Mouse (Mus musculus) intestine, postnatal 0 days (tissue): ENCODE results near the gene Luc7l2. TPM values are rescaled to one million over a fixed set of nuclear protein-coding genes. Genes with fewer than 3 reads are reported as not detected.

Experiments used
- ATAC-seq: fragments of 200-750 bp; cut with Nextera tagmentation; 2 replicates; pipeline ENCODE4 v1.8.0; 2017; ENCODE audit warnings: mild to moderate bottlenecking, moderate TSS enrichment, moderate library complexity
- H3K27ac ChIP-seq: fragments of 300-500 bp; sonication (generic); 2 replicates; pipeline ENCODE4 v1.5.1; 2014; ENCODE audit warnings: mild to moderate bottlenecking, low read depth, low read length, moderate library complexity
- H3K27me3 ChIP-seq: fragments of 300-500 bp; sonication (generic); replicated peaks from 2 replicates; pipeline ENCODE4 v1.6.1; 2014; ENCODE audit warnings: low read length, mixed read lengths; ENCODE audit not compliant: control insufficient read depth, insufficient read depth
- H3K36me3 ChIP-seq: fragments of 300-500 bp; sonication (generic); 2 replicates; pipeline ENCODE4 v1.6.1; 2014; ENCODE audit warnings: mild to moderate bottlenecking, moderate library complexity; ENCODE audit not compliant: control insufficient read depth, insufficient read depth
- H3K4me1 ChIP-seq: fragments of 300-500 bp; sonication (generic); replicated peaks from 2 replicates; pipeline ENCODE4 v1.6.1; 2014; ENCODE audit warnings: antibody characterized with exemption, low read length, mixed read lengths; ENCODE audit not compliant: control insufficient read depth, insufficient read depth
- H3K4me2 ChIP-seq: fragments of 300-500 bp; sonication (generic); replicated peaks from 2 replicates; pipeline ENCODE4 v1.6.1; 2014; ENCODE audit warnings: low read depth, mild to moderate bottlenecking, moderate library complexity
- H3K4me3 ChIP-seq: fragments of 300-500 bp; sonication (generic); 2 replicates; pipeline ENCODE4 v1.5.1; 2014; ENCODE audit warnings: low read depth, low read length
- H3K9ac ChIP-seq: fragments of 300-500 bp; sonication (generic); 2 replicates; pipeline ENCODE4 v1.6.1; 2014; ENCODE audit warnings: mild to moderate bottlenecking, low read depth, low read length
- H3K9me3 ChIP-seq: fragments of 300-500 bp; sonication (generic); 2 replicates; pipeline ENCODE4 v1.6.1; 2016; ENCODE audit warnings: mixed run types; ENCODE audit not compliant: control insufficient read depth
- CTCF ChIP-seq: sonication (generic); IDR thresholded peaks from 2 replicates; pipeline ENCODE4 v1.5.1; 2016; ENCODE audit warnings: low read depth, mild to moderate bottlenecking, control low read depth, antibody characterized with exemption, moderate library complexity
- WGBS: fragments of 180-500 bp; shearing (Covaris S2); extraction: QIAGEN DNeasy Blood & Tissue Kit; methylation state at CpG from one replicate; pipeline ENCODE4 v1.1.7; 2014; 5-methylcytosine and 5-hydroxymethylcytosine counted together
- polyA plus RNA-seq: library from polyadenylated mRNA; unstranded; fragments of >200 nt; fragmentation: Nextera tagmentation; extraction: Ambion mirVana; gene quantifications from 2 replicates; pipeline ENCODE4 v1.2.1, GENCODE M21; 2015

Luc7l2 gene
- polyA plus RNA-seq, 1 experiment from 2014 or later, result 26.4 TPM

- no peak overlapping the region for H3K27ac ChIP-seq
- WGBS, result 92% methylated on average over 8 of the region's 8 CpGs
- H3K9ac ChIP-seq, result no peak overlapping the region
- peaks cover 6% of the 10 kb centered on the region; the same call in 1 of the 2 replicates for H3K4me1 ChIP-seq
- no peak overlapping the region for H3K4me2 ChIP-seq
- no peak for TF ChIP-seq CTCF
- no peaks in the 10 kb centered on the region for H3K9me3 ChIP-seq
- no peak for ATAC-seq
- H3K36me3 ChIP-seq, result no peaks in the 10 kb centered on the region; the same call in 1 of the 2 replicates
- H3K4me3 ChIP-seq, result no peak overlapping the region
- peaks cover 43% of the 10 kb centered on the region for H3K27me3 ChIP-seq
Measured at GRCm38 (mm10) chr6:38634461-38634860, 83.3 kb downstream of the Luc7l2 start.

- no peak overlapping the region for H3K27ac ChIP-seq
- H3K9ac ChIP-seq, result peak overlapping the region; percentile 46
- H3K4me1 ChIP-seq, result peaks cover 6% of the 10 kb centered on the region; the same call in 1 of the 2 replicates
- H3K4me2 ChIP-seq, result peak overlapping the region; percentile 100
- TF ChIP-seq CTCF, result no peak
- H3K36me3 ChIP-seq, result no peaks in the 10 kb centered on the region
- peak overlapping the region; percentile 56 for H3K4me3 ChIP-seq
- ATAC-seq, result peak; percentile 11
- no peaks in the 10 kb centered on the region for H3K9me3 ChIP-seq
- 1% methylated on average over 67 of the region's 72 CpGs for WGBS
- peaks cover 60% of the 10 kb centered on the region for H3K27me3 ChIP-seq
Measured at GRCm38 (mm10) chr6:38635941-38636851, 85.1 kb downstream of the Luc7l2 start.

DNA sequence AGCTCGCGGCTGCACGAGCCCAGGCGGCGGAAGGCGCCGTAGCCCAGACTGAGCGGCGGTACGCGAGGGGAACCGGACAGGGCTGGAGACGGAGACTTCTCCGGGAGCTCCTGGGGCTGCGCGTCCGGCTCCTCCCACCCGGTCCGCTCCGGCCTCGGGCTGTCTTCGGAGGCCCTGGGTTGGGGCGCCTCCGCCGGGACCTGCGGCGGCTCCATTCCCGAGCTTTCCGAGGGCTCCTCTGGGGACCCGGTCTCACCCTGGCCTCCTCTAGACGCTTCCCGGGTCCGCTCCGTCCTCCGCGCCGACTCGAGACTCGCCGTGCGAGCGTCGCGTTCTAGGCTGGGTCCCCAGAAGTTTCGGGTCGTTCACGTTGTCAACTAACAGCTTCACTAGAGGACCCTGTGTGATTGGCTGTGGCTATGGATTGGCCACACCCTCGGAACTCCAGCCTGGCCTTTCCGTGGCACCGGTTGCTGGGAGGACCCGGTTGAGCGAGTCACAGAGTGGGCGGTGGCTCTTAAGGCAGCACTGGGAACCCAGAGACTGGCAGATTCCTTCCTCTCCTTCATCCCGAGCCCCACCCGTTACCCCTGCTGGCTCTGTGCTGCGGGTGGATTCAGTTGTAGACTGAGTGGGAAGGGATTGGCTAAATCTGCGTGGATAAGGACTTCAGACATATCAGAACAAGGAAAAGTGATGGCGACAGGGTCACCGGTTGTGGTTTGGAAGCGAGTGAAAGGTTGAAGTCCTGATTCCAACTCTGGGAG lies 85.9 kb downstream of the Luc7l2 start, which contains the start of gene Klrg2:
Gene Klrg2 (minus strand): TSS at position 391 of the 767 bp plus-strand sequence.
- H3K36me3 ChIP-seq, result no peaks in the 10 kb centered on the region
- WGBS, result 2% methylated on average over 42 of the region's 60 CpGs
- H3K27me3 ChIP-seq, result peaks cover 67% of the 10 kb centered on the region
- H3K9ac ChIP-seq, result peak within 1 kb of the TSS; percentile 46
- ATAC-seq, result peak; percentile 73
- H3K4me2 ChIP-seq, result peak within 1 kb of the TSS; percentile 100
- H3K27ac ChIP-seq, result no peak within 1 kb of the TSS
- H3K4me1 ChIP-seq, result peaks cover 6% of the 10 kb centered on the region; the same call in 1 of the 2 replicates
- no peak for TF ChIP-seq CTCF
- no peaks in the 10 kb centered on the region for H3K9me3 ChIP-seq
- peak within 1 kb of the TSS; percentile 56 for H3K4me3 ChIP-seq

DNA sequence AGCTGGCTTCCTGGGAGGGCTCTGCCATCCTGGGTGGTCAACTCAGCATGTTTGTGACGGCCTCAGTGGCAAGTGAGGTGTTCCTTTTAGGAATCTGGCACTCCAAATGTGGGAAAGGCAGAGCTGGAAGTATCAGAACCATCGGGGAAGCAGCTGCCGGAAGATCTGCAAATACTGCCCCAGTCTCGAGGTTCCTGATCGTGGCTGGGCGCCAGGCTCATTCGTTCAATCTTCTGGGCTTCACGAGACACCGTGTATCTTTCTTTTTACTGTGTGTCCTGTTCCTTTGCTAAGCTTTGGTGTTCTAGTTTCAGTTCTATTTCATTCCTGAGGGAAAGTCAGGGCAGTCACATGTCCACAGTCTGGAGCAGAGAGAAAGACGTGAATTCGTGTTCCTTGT lies 89.3 kb downstream of the Luc7l2 start:
- WGBS, result 60% methylated on average over 11 of the region's 11 CpGs
- H3K4me2 ChIP-seq, result no peak overlapping the region
- no peak overlapping the region for H3K9ac ChIP-seq
- peaks cover 58% of the 10 kb centered on the region for H3K27me3 ChIP-seq
- no peak for ATAC-seq
- peaks cover 6% of the 10 kb centered on the region; the same call in 1 of the 2 replicates for H3K4me1 ChIP-seq
- H3K9me3 ChIP-seq, result no peaks in the 10 kb centered on the region
- no peak for TF ChIP-seq CTCF
- H3K27ac ChIP-seq, result no peak overlapping the region
- H3K36me3 ChIP-seq, result no peaks in the 10 kb centered on the region
- H3K4me3 ChIP-seq, result no peak overlapping the region

DNA sequence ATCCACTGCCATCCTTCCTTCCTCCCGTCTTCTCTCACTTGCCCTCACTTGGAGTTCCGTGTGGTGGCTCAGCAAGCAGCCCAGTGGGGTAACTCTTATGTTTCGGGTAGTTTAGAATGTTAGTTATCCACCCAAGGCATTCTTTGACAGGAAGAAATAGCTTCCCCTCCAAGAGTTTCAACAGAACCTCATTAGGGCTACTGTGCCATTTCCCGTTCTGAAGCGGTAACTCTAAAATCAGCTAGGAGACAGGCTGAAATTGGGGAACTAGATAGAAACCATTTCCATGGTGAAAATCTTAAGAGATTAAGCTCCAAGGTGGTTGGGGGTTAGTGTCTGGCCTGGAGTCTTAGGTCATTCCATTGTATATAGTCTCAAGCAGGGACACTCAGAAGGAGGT lies 90.1 kb downstream of the Luc7l2 start:
- no peak overlapping the region for H3K27ac ChIP-seq
- H3K4me1 ChIP-seq, result peaks cover 6% of the 10 kb centered on the region; the same call in 1 of the 2 replicates
- no peak for ATAC-seq
- H3K9ac ChIP-seq, result no peak overlapping the region
- 76% methylated on average over 5 of the region's 5 CpGs for WGBS
- no peak overlapping the region for H3K4me2 ChIP-seq
- H3K27me3 ChIP-seq, result peaks cover 51% of the 10 kb centered on the region
- TF ChIP-seq CTCF, result no peak
- no peaks in the 10 kb centered on the region for H3K36me3 ChIP-seq
- H3K4me3 ChIP-seq, result no peak overlapping the region
- H3K9me3 ChIP-seq, result no peaks in the 10 kb centered on the region

DNA sequence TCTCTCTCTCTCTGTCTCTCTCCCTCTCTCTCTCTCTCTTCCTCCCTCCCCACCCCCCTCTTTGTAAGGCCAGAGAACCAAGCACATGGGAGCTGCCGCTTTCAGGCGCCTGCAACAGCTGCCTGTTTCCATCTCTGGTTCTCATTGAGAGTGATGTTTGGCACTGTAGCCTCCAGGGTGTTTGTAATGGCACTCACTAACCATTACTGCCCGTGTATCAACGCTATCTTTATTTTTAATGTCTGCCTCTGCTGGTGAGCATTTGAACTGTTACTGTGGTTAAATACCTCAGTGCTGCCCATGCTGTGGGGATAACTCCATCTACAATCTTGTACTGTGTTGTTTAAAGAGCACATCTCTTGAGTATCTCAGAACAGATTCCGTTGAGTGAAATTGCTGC lies 90.5 kb downstream of the Luc7l2 start:
- Histone ChIP-seq H3K27ac (no peak overlapping the region), H3K27me3 (peaks cover 46% of the 10 kb centered on the region), H3K4me1 (peaks cover 3% of the 10 kb centered on the region; the same call in 1 of the 2 replicates), H3K36me3 (no peaks in the 10 kb centered on the region), H3K4me2 (no peak overlapping the region), H3K9me3 (no peaks in the 10 kb centered on the region), H3K4me3 (no peak overlapping the region), H3K9ac (no peak overlapping the region)
- WGBS, result 55% methylated on average over 5 of the region's 5 CpGs
- TF ChIP-seq CTCF, result peak; percentile 32; the same call in 1 of the 2 replicates
- ATAC-seq, result no peak
